Mouse (Mus musculus) liver, embryonic 15.5 days (tissue): ENCODE results near the gene Suclg2. TPM values are rescaled to one million over a fixed set of nuclear protein-coding genes. Genes with fewer than 3 reads are reported as not detected.

ENCODE experiments used
- ATAC-seq: fragments of 200-750 bp; cut with Nextera tagmentation; 2 replicates; pipeline ENCODE4 v1.8.0; 2017; ENCODE audit warnings: moderate number of reproducible peaks, mild to moderate bottlenecking, moderate library complexity; ENCODE audit not compliant: insufficient read depth
- H3K27ac ChIP-seq: fragments of 300-500 bp; sonication (generic); replicated peaks from 2 replicates; pipeline ENCODE4 v1.5.1; 2015; ENCODE audit warnings: mild to moderate bottlenecking, inconsistent platforms
- H3K27me3 ChIP-seq: fragments of 300-500 bp; sonication (generic); 2 replicates; pipeline ENCODE4 v1.6.1; 2015; ENCODE audit warnings: mild to moderate bottlenecking, inconsistent platforms
- H3K36me3 ChIP-seq: fragments of 300-500 bp; sonication (generic); replicated peaks from 2 replicates; pipeline ENCODE4 v1.6.1; 2015; ENCODE audit warnings: moderate library complexity, mild to moderate bottlenecking, inconsistent platforms
- H3K4me1 ChIP-seq: fragments of 300-500 bp; sonication (generic); replicated peaks from 2 replicates; pipeline ENCODE4 v1.6.1; 2015; ENCODE audit warnings: inconsistent platforms
- H3K4me2 ChIP-seq: fragments of 300-500 bp; sonication (generic); 2 replicates; pipeline ENCODE4 v1.6.1; 2015; ENCODE audit warnings: moderate library complexity, mild to moderate bottlenecking, inconsistent platforms
- H3K4me3 ChIP-seq: fragments of 300-500 bp; sonication (generic); replicated peaks from 2 replicates; pipeline ENCODE4 v1.5.1; 2015; ENCODE audit warnings: mild to moderate bottlenecking, inconsistent platforms
- H3K9ac ChIP-seq: fragments of 300-500 bp; sonication (generic); 2 replicates; pipeline ENCODE4 v1.6.1; 2015; ENCODE audit warnings: moderate library complexity, mild to moderate bottlenecking, inconsistent platforms
- H3K9me3 ChIP-seq: fragments of 300-500 bp; sonication (generic); replicated peaks from 2 replicates; pipeline ENCODE4 v1.6.1; 2016; ENCODE audit warnings: inconsistent platforms
- WGBS: fragments of 180-500 bp; shearing (Covaris S2); methylation state at CpG from one replicate; pipeline ENCODE4 v1.1.7; 2015; ENCODE audit warnings: mixed read lengths; ENCODE audit not compliant: insufficient replicate concordance; 5-methylcytosine and 5-hydroxymethylcytosine counted together
- polyA plus RNA-seq: library from polyadenylated mRNA; unstranded; fragments of >200 nt; fragmentation: Nextera tagmentation; extraction: Ambion mirVana; gene quantifications from 2 replicates; pipeline ENCODE4 v1.2.1, GENCODE M21; 2015

Suclg2 gene
- polyA plus RNA-seq, 1 experiment from 2014 or later = 37.6 TPM

- Histone ChIP-seq H3K9me3 (no peaks in the 10 kb centered on the region), H3K9ac (no peak overlapping the region), H3K27me3 (no peaks in the 10 kb centered on the region), H3K4me2 (no peak overlapping the region), H3K4me1 (no peaks in the 10 kb centered on the region), H3K27ac (no peak overlapping the region), H3K4me3 (no peak overlapping the region), H3K36me3 (no peaks in the 10 kb centered on the region)
- no peak for ATAC-seq
- 70% methylated on average over 6 of the region's 6 CpGs for WGBS
Measured at GRCm38 (mm10) chr6:95556320-95556719, 162.3 kb downstream of the Suclg2 start.

GRCm38 (mm10) chr6:95552339-95552950 is 166.2 kb downstream of the Suclg2 start:
- no peaks in the 10 kb centered on the region for H3K27me3 ChIP-seq
- 27% methylated on average over 6 of the region's 6 CpGs for WGBS
- H3K4me2 ChIP-seq = no peak overlapping the region
- H3K36me3 ChIP-seq = no peaks in the 10 kb centered on the region
- ATAC-seq = no peak
- no peaks in the 10 kb centered on the region for H3K9me3 ChIP-seq
- no peak overlapping the region for H3K9ac ChIP-seq
- no peak overlapping the region for H3K4me3 ChIP-seq
- no peak overlapping the region for H3K27ac ChIP-seq
- H3K4me1 ChIP-seq = no peaks in the 10 kb centered on the region

- no peak for ATAC-seq
- Histone ChIP-seq H3K4me2 (no peak overlapping the region), H3K4me3 (no peak overlapping the region), H3K9me3 (no peaks in the 10 kb centered on the region), H3K9ac (no peak overlapping the region), H3K36me3 (no peaks in the 10 kb centered on the region), H3K4me1 (no peaks in the 10 kb centered on the region), H3K27me3 (no peaks in the 10 kb centered on the region), H3K27ac (no peak overlapping the region)
- WGBS = 66% methylated on average over 4 of the region's 4 CpGs
Measured at GRCm38 (mm10) chr6:95551000-95551399, 167.6 kb downstream of the Suclg2 start.

- Histone ChIP-seq H3K27me3 (no peaks in the 10 kb centered on the region), H3K9ac (no peak overlapping the region), H3K4me3 (no peak overlapping the region), H3K36me3 (no peaks in the 10 kb centered on the region), H3K27ac (no peak overlapping the region), H3K4me1 (no peaks in the 10 kb centered on the region), H3K9me3 (no peaks in the 10 kb centered on the region), H3K4me2 (no peak overlapping the region)
- no peak for ATAC-seq
- WGBS = 69% methylated on average over 7 of the region's 7 CpGs
Measured at GRCm38 (mm10) chr6:95546189-95546832, 172.3 kb downstream of the Suclg2 start.

- no peak for ATAC-seq
- Histone ChIP-seq H3K4me2 (no peak overlapping the region), H3K36me3 (no peaks in the 10 kb centered on the region), H3K9ac (no peak overlapping the region), H3K4me3 (no peak overlapping the region), H3K27ac (no peak overlapping the region), H3K4me1 (no peaks in the 10 kb centered on the region), H3K9me3 (no peaks in the 10 kb centered on the region), H3K27me3 (no peaks in the 10 kb centered on the region)
Measured at GRCm38 (mm10) chr6:95545714-95546113, 172.9 kb downstream of the Suclg2 start.

GRCm38 (mm10) chr6:95545296-95545695 is 173.3 kb downstream of the Suclg2 start:
- Histone ChIP-seq H3K9me3 (no peaks in the 10 kb centered on the region), H3K27ac (no peak overlapping the region), H3K36me3 (no peaks in the 10 kb centered on the region), H3K4me1 (no peaks in the 10 kb centered on the region), H3K4me3 (no peak overlapping the region), H3K9ac (no peak overlapping the region), H3K4me2 (no peak overlapping the region), H3K27me3 (no peaks in the 10 kb centered on the region)
- 72% methylated on average over 3 of the region's 3 CpGs for WGBS
- ATAC-seq = no peak

GRCm38 (mm10) chr6:95535191-95535590 is 183.4 kb downstream of the Suclg2 start:
- no peak overlapping the region for H3K9ac ChIP-seq
- H3K4me2 ChIP-seq = no peak overlapping the region
- H3K27me3 ChIP-seq = no peaks in the 10 kb centered on the region
- H3K9me3 ChIP-seq = no peaks in the 10 kb centered on the region
- no peak overlapping the region for H3K4me3 ChIP-seq
- 66% methylated on average over 3 of the region's 3 CpGs for WGBS
- no peaks in the 10 kb centered on the region for H3K36me3 ChIP-seq
- H3K4me1 ChIP-seq = no peaks in the 10 kb centered on the region
- H3K27ac ChIP-seq = no peak overlapping the region
- ATAC-seq = no peak

- no peak for ATAC-seq
- 58% methylated on average over 2 of the region's 2 CpGs for WGBS
Measured at GRCm38 (mm10) chr6:95519846-95520245, 198.8 kb downstream of the Suclg2 start.

GRCm38 (mm10) chr6:95518406-95518805 is 200.2 kb downstream of the Suclg2 start:
- Histone ChIP-seq H3K9ac (no peak overlapping the region), H3K36me3 (no peaks in the 10 kb centered on the region), H3K27ac (no peak overlapping the region), H3K4me1 (no peaks in the 10 kb centered on the region), H3K27me3 (no peaks in the 10 kb centered on the region), H3K4me2 (no peak overlapping the region), H3K9me3 (no peaks in the 10 kb centered on the region), H3K4me3 (no peak overlapping the region)
- WGBS = 65% methylated on average over 2 of the region's 2 CpGs
- ATAC-seq = no peak

More at GRCm38 (mm10) chr6:95519846-95520245, 198.8 kb downstream of the Suclg2 start:
- H3K4me3 ChIP-seq = no peak overlapping the region
- no peak overlapping the region for H3K4me2 ChIP-seq
- H3K9me3 ChIP-seq = no peaks in the 10 kb centered on the region
- no peaks in the 10 kb centered on the region for H3K4me1 ChIP-seq
- H3K9ac ChIP-seq = no peak overlapping the region
- no peaks in the 10 kb centered on the region for H3K27me3 ChIP-seq
- no peaks in the 10 kb centered on the region for H3K36me3 ChIP-seq
- H3K27ac ChIP-seq = no peak overlapping the region

GRCm38 (mm10) chr6:95515721-95516120 is 202.9 kb downstream of the Suclg2 start:
- no peak overlapping the region for H3K4me2 ChIP-seq
- no peak overlapping the region for H3K9ac ChIP-seq
- H3K27ac ChIP-seq = no peak overlapping the region
- no peak for ATAC-seq
- H3K4me1 ChIP-seq = no peaks in the 10 kb centered on the region
- no peaks in the 10 kb centered on the region for H3K27me3 ChIP-seq
- no peak overlapping the region for H3K4me3 ChIP-seq
- H3K36me3 ChIP-seq = no peaks in the 10 kb centered on the region; the same call in 1 of the 2 replicates
- WGBS = 61% methylated on average over 5 of the region's 5 CpGs
- no peaks in the 10 kb centered on the region for H3K9me3 ChIP-seq

GRCm38 (mm10) chr6:95514726-95515125 is 203.9 kb downstream of the Suclg2 start:
- H3K27ac ChIP-seq = no peak overlapping the region

GRCm38 (mm10) chr6:95511689-95512088 is 206.9 kb downstream of the Suclg2 start:
- Histone ChIP-seq H3K4me3 (no peak overlapping the region), H3K4me1 (no peaks in the 10 kb centered on the region), H3K9me3 (no peaks in the 10 kb centered on the region), H3K4me2 (no peak overlapping the region), H3K36me3 (no peaks in the 10 kb centered on the region; the same call in 1 of the 2 replicates), H3K27ac (no peak overlapping the region), H3K9ac (no peak overlapping the region), H3K27me3 (no peaks in the 10 kb centered on the region)
- WGBS = 80% methylated on average over 1 of the region's 1 CpGs
- no peak for ATAC-seq

More at GRCm38 (mm10) chr6:95514726-95515125, 203.9 kb downstream of the Suclg2 start:
- Histone ChIP-seq H3K9ac (no peak overlapping the region), H3K4me2 (no peak overlapping the region), H3K4me3 (no peak overlapping the region), H3K4me1 (no peaks in the 10 kb centered on the region), H3K27me3 (no peaks in the 10 kb centered on the region), H3K36me3 (no peaks in the 10 kb centered on the region; the same call in 1 of the 2 replicates), H3K9me3 (no peaks in the 10 kb centered on the region)
- WGBS = 82% methylated on average over 10 of the region's 10 CpGs
- ATAC-seq = no peak
